Mouse (Mus musculus) stomach, postnatal 0 days (tissue): ENCODE measurements around the gene Tesk1.

ENCODE experiments used
- CTCF ChIP-seq: IDR thresholded peaks from 2 replicates; pipeline ENCODE4 v1.5.1; 2016; ENCODE audit warnings: antibody characterized with exemption, low read depth, mild to moderate bottlenecking, moderate library complexity
- EP300 ChIP-seq: optimal IDR thresholded peaks from 2 replicates; pipeline ENCODE3; 2016; ENCODE audit warnings: antibody characterized with exemption

- TF ChIP-seq EP300 (no peak), CTCF (no peak)
Measured at GRCm38 (mm10) chr4:43492101-43492820, 50.5 kb downstream of the Tesk1 start.
